Mouse (Mus musculus): Measurements from ENCODE around the gene Ncoa7.

Gene Ncoa7

DNA sequence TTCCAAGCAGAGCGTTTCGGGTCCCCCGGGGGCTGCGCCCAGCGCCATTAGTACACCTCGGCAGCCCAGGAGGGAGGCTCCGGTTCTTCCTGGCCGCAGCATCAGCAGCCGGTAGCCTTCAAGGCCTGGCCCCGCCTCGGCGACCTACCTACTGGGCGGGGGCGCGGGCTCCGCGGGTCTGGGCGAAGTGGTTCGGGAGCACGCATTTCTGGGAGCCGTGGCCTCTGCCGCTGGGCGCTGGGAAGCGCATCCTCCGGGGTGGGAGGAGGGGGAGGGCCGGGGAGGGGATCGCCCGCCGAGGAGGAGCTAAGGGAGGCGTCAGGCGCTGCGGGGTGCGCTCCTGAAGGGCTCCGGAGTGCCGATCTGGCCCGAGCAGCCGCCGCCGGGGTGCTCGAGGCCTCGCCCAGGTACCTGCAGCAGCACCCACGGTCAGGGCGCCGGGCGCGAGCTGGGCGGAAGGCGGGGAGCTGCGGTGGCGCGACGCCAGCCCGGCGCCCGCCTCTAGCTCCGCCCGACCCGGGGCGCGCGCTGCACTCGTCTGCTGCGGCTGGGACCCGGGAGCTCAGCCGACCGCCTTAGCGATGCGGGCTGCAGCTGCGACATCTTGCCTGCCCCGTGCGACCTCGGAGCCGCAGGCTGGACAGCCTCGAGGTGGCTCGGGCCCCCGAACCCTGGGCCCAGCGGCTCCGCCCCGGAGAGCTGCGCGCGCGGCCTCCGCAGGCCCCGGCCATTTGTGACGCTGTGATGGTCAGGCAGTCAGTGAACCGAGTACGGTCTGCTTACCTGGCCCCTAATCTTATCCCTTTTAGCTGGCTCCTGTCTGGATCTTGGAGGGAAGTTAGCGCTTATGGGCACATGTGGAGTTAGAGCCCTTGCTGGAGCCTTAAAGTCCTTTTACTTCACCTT, at the start of gene Ncoa7:
TSS of gene Ncoa7 (minus strand) at position 646 of the 906 bp plus-strand sequence.
- DNase-seq, result peak; percentile 86

DNA sequence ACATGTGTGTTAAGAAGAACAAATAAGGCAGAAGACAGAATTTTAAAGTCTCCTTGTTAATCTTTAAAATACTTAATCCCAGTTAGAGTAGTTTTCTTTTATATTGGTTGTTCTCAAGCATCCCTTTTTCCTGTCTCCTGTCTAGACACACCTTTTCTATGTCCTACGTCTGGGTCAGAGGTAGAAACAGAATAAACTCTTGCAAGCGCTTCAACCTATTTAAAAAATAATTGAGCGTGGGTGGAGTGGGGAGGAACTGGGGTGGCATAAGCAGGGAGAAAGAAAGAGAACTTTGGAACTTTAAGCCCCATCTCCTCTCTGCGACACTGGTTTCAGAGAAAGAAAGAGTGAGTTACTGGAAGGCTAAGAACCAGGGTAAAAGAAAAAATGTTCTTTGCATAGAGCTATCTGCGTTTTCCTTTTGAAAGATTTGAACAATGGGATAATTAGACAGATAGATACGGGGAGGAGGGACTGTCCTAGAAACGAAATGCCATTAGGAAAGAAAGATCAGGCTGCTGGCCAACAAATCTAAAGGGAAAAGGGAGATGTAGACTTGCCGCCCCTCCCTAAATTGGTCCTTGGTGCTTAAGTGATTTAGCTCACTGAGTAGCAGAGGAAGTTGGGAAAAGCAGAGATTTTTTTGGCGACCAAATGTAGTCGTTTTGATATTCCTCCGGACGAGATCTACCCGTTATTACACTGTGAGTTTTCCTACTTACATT, 42.1 kb upstream of the Ncoa7 start:
- DNase-seq, result no peak

DNA sequence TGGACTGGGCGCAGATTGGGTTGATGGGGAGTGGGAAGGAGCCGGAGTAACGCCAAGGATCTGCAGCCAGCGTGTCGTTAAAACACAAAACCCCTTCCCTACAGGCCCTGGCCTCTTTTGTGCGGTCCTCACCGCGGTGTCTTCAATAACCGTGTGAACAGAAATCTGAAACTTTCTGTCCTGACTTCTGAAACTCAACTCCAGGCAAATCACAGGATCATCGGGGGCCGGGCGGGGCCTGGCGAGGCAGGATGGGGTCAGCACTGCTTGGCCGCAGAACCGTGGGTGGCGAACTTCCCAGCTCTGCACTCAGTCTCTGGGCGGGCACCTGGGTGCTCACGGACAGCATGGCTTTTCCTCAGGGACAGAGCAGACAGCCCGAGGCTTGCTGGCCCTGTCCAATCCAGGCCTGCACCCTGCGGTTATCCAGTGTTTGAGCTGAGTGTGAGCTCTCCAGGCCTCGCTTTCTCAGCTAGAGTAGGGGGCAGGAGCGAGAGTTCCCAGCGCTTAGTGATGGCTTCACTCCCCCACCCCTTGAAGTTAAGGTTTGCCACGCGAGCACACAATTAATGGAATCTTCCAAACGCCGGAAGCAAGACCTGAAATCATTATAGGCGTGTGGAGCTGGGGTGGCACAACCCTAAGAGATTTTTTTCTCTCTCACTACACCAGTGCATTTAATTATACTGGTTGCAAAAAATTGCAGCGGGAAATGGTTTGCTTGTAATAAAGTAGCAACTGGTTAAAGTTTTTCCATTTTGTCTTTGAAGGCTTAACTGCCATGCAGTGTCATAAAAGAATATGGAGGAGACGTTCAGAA, 41.3 kb upstream of the Ncoa7 start:
- no peak for DNase-seq

DNA sequence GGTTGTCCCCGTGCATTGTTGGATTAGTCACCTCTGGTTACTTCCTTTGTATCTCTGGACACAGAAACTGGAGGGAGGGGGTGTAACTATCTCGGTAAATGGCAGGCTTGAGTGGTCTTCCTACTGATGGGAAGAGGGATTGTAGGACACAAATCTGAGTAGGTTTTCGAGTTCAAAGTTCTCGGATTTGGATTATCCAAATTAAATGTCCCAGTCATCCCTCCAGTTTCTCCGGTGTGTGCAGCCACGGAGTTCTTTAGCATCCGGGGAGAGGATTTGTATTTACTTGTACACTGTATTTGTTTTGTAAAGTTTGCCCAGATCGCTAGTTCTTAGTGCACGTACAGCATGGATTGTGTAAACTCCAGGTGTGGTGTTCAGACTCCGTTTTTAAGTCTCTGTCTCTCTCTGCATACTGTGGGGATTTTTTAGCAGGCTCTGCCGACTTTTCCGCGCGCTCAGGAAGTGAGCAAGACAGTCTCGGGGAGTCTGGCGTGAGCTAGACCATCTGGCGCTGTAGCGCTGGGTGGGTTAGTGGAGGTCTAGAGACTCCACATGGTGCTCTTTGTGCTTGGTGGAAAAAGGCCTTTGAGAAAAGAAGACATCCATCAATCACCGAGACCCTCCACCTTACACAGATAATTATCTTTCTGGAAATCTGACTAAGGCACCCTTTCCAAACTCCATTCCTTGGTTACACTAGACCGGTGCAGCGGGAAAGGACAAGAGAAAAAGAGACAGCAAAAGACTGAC, 40.5 kb upstream of the Ncoa7 start:
- no peak for DNase-seq

DNA sequence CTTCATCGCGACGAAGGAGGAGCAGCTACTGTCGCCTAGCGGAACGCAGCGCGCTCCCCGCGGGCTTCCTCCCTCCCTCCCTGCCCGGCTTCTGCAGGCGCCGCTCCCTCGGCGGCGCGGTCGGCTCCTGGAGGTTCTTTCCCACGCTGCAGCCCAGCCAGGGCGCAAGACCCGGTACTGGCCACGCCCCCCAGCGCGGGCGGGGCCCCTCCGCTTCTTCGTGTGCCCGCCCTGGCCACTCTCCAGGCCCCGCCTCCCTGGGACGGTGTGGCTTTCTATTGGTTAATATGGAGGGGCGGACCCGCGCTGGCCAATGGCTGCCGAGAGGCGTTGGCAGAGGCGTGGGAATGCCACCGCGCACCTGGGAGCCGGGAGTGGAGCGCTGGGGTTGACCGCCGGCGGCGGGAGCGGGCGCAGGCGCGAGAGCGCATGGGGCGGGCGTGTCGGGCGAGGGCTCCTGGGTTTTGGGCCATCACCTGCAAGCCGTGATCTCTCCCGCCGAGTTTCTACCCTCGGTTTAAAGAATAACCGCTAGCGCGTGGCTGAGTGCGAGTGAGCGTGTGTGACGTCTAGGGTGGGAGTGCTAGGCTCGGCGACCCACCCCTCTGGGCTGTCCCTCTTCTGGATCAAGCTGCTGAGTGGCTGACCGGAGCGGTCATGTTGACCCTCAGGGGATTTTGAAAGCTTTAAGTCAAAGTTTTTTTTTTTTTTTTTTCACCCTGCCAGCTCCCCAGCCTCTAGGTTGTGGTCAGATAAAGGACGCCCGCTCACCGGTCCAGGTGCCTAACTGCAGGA, 39.7 kb upstream of the Ncoa7 start, which contains the start of gene Hey2:
TSS of gene Hey2 (minus strand) at position 159 of the 795 bp plus-strand sequence.
- DNase-seq, result peak; percentile 98

DNA sequence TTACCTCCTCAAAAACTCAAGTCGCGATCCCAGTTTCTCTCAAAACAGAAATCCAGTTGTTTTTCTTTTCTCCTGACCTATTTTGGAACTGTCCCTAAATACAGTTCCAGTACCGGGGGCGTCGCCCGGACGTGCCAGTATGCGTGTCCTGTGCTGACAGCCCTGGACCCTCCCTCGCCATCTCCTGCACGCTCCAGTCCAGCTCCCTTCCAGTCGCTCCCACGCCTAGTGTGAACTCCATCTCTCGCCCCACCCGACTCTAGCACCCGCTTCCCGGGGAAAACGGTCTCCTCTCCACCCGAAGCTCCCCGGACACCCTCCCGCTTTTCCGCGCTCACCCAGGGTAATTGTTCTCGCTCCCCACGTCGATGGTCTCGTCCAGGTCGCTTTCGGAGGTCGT, 39.1 kb upstream of the Ncoa7 start:
- DNase-seq, result peak; percentile 6

DNA sequence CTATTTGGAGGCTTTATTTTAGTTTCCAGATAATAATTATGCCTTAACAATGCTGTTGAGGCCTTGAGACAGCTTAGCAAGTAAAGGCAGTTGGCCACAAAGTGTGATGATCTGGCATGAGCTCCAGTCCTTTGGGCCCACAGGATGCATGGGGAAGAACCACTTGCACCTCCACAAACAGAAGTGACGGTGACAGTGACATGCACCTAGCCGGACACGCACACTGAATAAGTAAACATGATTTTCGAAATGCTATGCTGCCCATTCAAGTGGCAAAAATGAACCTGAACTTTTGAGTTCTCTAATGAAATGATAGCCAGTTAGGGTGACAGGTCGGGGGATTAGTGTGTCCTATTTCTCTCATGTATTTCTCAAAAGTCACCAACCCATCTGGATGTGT, 37.7 kb upstream of the Ncoa7 start:
- no peak for DNase-seq

DNA sequence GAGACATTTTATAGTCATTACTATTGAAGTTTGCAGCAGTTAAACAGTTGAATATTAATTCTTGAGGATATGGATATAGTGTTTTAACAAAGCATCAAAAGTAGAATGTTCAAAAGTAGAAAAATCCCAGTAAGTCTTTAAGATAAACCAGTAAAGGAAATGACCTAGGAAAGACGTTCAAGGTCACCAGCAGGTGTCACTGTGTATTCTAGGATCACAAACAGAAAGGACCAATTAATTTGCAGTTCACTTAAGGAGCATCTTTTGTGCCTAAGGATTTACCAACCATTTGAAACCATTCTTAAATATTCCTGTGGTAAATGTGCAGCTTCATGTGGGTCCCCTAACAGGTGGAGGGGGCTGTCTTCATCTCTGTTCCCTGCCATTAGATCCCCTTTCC, 35.1 kb upstream of the Ncoa7 start:
- DNase-seq, result no peak

DNA sequence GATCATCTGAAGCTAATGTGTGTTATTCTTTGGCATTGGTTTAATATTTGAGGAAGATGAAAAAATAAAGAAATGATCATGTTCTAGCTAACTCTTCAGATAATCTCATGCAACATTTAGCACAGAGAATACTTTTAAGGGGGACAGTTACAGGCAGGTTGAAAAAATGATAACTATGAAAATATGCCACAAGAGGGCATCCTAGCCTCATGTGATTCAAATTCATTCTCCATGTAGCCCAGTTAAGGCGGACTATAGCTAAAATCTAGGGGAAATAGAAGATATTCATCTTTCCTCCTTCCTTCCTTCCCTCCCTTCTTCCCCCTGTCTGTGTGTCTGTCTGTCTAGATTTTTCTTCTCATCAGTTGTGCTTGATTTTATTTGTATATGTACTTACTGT, 21.9 kb upstream of the Ncoa7 start:
- DNase-seq, result no peak

DNA sequence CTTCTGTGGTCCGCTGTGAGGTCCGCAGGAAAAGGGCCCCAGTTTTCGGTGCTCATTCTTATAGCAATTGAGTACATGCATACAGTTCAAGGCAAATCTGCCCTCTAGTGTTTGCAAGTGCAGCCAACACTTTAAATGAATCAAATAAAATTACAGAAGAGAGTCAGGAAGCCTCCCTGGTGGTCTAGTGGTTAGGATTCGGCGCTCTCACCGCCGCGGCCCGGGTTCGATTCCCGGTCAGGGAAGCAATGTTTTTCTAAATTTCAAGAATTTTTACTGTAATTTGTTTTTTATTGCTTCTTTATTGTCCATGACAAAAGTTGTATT, 7.8 kb upstream of the Ncoa7 start:
- peak; percentile 78 for DNase-seq

DNA sequence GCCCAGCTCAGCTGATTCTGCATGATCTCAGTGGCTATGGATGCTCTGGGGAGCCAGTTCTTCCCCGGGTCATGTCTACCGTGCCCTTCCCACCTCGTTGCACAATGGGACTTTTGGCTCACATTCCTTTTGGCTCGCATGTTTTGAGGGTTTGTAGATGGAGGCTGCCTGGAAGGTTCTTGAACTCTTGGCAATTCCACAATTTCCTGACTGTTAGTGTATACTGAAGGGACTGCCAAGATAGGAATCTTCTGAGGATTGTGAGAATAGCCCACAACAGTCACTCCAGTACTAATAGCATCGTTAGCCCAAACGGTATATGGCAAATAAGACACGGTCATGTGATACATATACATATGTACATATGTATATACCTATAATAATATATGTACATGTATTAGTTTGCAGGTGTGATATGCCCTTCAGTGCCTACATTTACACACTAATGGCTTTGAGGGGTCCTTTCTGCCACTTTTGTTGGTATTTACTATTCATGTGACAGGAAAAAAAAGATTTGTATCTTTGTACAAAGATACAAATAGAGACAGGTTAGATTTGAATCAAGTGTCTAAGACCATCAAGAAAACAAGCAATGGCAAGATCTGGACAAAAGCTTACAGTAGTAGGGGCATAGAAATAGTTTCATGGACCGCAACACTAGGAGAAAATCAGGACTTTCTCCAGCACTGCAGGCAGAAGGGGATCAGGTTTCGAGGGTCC, 7.3 kb upstream of the Ncoa7 start:
- peak; percentile 33 for DNase-seq

DNA sequence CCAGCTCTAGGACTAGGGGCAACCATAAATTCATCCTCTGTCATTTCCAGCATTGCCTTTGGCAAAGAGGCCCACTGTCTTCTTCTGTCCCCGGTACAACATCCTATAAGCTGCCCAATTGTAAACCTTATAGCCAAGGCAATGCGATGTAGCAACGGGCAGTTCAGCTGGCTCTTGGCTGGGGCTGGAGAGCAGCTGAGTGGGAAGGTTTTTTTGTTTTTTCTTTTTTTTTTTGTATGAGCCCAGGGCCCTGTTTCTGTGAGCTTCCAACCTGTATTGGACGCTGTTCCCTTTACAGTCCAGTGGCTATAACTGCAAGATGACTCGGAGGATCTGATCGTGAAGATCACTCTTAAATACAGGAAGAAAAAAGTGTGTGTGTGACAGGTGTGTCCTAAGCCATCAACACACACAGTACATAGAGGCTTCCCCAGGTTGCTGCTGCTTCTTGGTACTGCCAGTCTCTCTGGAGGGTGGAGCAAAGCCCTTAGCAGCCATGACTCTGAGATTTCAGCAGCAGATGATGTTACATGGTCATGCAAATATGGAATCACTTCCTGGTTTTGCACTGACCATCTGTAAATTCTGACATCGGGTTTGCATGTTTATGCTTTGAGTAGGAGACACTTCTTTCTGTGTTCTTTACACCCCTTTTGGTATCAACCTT, 594 bp upstream of the Ncoa7 start:
- no peak for DNase-seq

DNA sequence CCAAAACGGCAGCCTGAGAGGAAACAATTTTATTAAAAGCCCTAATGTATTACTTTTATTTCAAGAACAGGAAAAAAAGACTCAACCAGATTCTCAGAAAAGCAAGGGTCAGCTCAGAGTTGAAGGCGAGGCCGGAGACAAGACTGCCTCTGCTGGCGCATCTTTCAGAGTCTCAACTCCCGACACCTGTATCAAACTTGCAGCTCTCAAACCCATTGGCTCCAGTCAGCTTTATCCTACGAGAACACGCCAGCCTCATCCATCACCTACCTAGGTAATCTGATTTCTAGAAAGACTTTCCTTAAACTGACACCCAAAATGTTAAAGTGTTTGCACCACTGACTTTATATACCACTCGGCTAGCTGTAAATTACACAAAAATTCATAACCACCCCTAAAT, 1.1 kb downstream of the Ncoa7 start:
- no peak for DNase-seq

DNA sequence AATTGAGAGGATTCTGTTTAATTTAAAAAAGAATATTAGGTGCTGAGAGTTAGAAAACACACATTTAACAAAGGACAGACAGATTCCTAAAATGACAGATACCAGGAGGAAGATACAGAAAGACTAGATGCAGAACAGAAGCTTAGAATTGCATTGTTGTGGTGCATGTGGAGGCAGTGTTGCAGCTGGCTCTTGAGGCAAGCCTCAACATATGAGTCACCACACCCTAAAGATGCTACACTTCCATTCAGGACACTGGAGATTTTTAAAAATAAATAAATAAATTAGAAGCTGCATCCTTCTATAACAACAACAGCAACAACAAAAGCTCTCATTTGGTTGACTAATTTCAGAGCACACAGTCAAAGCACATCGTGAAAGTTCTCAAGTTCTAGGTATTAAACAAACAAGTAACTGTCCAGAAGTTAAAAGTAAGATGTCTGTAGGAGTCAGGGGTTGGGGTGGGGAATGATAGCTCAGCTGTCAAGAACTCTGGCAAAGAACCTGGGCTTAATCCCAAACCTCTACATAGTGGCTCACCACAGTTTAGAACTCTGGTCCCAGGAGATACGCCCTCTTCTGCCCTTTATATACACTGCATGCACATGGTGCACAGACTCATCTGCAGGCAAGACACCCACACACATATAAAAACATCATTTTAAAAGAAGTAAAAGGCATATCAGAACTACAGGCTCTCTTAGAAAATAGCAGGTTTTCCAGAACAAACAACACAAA, 3.2 kb downstream of the Ncoa7 start:
- no peak for DNase-seq

DNA sequence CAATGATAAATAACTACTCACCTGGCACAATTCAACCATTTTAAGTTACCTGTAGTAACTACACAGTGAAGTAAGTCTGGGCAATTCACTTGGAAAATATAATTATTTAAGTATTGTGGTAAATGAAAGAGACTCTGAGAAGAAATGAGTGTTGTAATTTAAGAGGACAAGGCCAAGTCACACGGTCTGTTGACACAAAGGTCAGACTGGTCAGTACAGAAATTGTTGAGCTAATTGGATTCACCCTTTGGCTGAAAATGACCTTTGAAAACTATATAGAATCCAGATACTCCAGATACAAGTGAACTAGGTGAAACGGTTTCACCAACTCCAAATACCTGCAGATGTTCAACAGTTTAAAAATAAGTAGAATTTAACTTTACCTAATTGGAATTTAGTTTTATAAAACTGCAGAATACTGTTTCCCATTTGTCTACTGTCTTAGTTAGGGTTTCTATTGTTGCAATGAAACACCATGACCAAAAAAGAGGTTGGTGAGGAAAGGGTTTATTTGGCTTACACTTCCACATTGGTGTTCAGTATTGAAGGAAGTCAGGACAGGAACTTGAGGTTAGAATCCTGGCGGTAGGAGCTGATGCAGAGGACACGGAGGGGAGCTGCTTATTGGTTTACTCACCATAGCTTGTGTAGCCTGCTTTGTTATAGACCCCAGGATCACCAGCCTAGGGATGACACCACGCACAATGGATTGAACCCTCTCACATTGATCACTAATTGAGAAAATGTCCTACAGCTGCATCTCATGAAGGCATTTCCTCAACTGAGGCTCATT, 6.5 kb downstream of the Ncoa7 start:
- DNase-seq, result no peak

DNA sequence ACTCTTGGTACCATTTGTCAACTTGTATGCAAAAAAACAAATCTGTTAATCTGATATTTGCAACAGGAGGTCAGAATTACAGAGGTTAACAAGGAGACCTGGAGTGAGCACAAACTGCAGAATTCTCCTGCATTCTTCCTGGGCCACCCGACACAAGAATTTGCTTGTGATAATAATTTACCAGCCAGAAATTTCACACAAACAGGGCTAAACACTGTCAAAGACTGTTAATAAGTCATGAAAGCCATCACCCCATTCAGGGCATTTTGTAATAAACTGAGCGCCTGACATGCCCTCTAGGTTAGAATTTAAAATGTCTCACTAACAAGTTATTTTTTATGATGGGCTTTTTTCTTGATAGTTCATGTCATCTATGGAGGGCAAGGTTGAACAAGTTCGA, 12.1 kb downstream of the Ncoa7 start:
- peak; percentile 79 for DNase-seq

DNA sequence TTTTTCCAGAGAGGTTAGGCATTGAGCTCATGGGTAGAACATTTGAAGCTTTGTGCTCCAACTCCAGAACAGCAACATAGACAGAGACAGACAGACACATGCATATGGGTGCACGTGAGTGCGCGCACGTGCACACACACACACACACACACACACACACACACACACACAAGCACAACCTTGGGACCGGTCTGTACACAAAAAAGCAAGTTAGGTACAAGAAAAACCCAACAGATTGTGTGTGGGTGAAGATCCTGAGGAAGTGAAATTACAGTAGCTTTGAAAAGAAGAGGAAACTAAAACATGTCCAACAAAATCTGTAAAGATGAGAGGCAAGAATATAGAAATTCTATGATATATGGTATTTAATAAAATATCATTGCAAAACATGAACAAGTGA, 13.6 kb downstream of the Ncoa7 start:
- DNase-seq, result no peak

DNA sequence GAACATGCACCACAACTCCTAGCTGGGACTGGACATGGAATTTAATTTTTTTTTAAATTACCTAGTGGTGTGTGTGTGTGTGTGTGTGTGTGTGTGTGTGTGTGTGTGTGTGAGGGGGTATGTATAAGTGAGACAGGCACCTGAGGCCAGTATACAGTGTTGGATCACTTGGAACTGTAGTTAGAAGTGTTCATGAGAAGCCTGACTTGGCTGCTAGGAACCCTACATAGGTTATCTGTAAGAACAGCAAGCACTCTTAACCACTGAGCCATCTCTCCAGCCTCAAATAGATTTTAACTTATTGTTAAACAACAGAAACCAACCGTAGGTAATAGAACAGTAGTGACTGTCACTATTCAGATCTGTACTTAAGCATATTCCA, 14.8 kb downstream of the Ncoa7 start:
- no peak for DNase-seq
